Comparison of ENCODE assay signal across 8 mouse cellular contexts in the genomic region with DNA sequence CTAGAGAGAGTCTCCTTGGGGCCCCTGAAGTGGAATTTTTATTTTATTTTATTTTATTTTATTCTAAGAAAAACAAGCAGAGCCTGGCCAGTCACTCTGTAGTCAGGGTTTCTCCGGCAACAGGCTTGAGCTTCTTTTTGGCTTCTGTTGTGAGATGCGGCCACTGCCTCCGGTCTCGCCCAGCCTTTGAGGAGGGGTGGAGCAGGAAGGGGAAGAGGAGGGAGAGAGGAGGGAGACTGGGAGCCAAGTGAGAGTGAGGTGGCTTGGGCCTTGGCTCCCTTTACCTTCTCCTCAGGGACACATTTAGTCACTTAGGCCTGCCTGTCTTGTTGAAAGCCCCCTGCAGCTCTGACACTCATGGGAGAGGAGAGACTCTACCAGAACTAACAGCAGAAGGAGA.
DNase-seq lines count a peak whose midpoint lies in the region; ATAC-seq lines count a peak whose summit lies in the region.

No protein-coding gene starts in this region.

- no peak overlapping the region for H3K9ac ChIP-seq in heart, embryonic 11.5 days (ENCODE audit: low read depth, low read length)
- H3K9ac ChIP-seq in heart, embryonic 13.5 days = no peak overlapping the region

- H3K9me3 ChIP-seq in heart, embryonic 11.5 days (replicated peaks; ENCODE audit: control insufficient read depth, low read length) = no peaks in the 10 kb centered on the region
- H3K9me3 ChIP-seq in heart, embryonic 13.5 days = no peaks in the 10 kb centered on the region

- peaks cover 3% of the 10 kb centered on the region; the same call in 1 of the 2 replicates for H3K4me1 ChIP-seq in heart, embryonic 11.5 days (ENCODE audit: control insufficient read depth, insufficient read depth, low read length)
- peaks cover 24% of the 10 kb centered on the region for H3K4me1 ChIP-seq in heart, embryonic 13.5 days

- no peaks in the 10 kb centered on the region for H3K36me3 ChIP-seq in heart, embryonic 11.5 days (ENCODE audit: control insufficient read depth, insufficient read depth, low read length)
- no peaks in the 10 kb centered on the region for H3K36me3 ChIP-seq in heart, embryonic 13.5 days

- H3K27ac ChIP-seq in heart, embryonic 11.5 days (ENCODE audit: low read depth, low read length) = no peak overlapping the region
- no peak overlapping the region for H3K27ac ChIP-seq in heart, embryonic 13.5 days (replicated peaks)

- WGBS in heart, embryonic 11.5 days (ENCODE audit: insufficient replicate concordance) = 48% methylated on average over 4 of the region's 4 CpGs
- 68% methylated on average over 4 of the region's 4 CpGs for WGBS in heart, embryonic 13.5 days

- H3K4me2 ChIP-seq in heart, embryonic 11.5 days = no peak overlapping the region; the same call in 1 of the 2 replicates
- peak overlapping the region; percentile 87 for H3K4me2 ChIP-seq in heart, embryonic 13.5 days

- H3K4me3 ChIP-seq in heart, embryonic 11.5 days (ENCODE audit: low read depth, low read length) = no peak overlapping the region
- no peak overlapping the region for H3K4me3 ChIP-seq in heart, embryonic 13.5 days

- DNase-seq in heart, adult 11 months = peak; percentile 98
- DNase-seq in ZHBTc4 (ENCODE audit: low read depth, low spot score) = peak; percentile 57
- DNase-seq in lung, postnatal 14 days = peak; percentile 17
- no peak for DNase-seq in thymus, adult 18-20 months
- no peak for DNase-seq in adrenal gland, adult 2 months

- no peak for ATAC-seq in heart, embryonic 11.5 days (replicated peaks; ENCODE audit: insufficient number of reproducible peaks, low FRiP score, low TSS enrichment)
- ATAC-seq in heart, embryonic 13.5 days (ENCODE audit: extremely low read depth, insufficient number of reproducible peaks, low FRiP score, low TSS enrichment) = no peak
- ATAC-seq in activated CD4-positive, CD25-positive, alpha-beta regulatory T cell, adult 4 months = no peak

- H3K27me3 ChIP-seq in heart, embryonic 11.5 days (ENCODE audit: control insufficient read depth, insufficient read depth, low read length) = no peaks in the 10 kb centered on the region
- no peaks in the 10 kb centered on the region for H3K27me3 ChIP-seq in heart, embryonic 13.5 days (replicated peaks)

Comparison
In these comparisons a context has a peak if more than half of its experiments do, and no peak if none do; other contexts are left out.
1. DNase-seq: peak in heart, adult 11 months (single experiment), ZHBTc4 (single experiment) and lung, postnatal 14 days (single experiment); none in thymus, adult 18-20 months (0 of 2) and adrenal gland, adult 2 months (single experiment).